Mouse (Mus musculus): ENCODE measurements around the gene Dusp15. TPM values are rescaled to one million over a fixed set of nuclear protein-coding genes. Genes with fewer than 3 reads are reported as not detected.

Dusp15 gene
- total RNA-seq (2021): 10 to 100 TPM; 17.8 to 23.4 TPM

- intact Hi-C loops (cut with DNase I): no loop called here
- peak; percentile 63 to 66 for DNase-seq (ENCODE audit: low spot score in 2 of 2)
Measured at GRCm38 (mm10) chr2:152951065-152951849, at the start of gene Dusp15. Gene Dusp15 (minus strand): TSS chr2:152951698.

- DNase-seq (ENCODE audit: low spot score in 2 of 2): no peak
- intact Hi-C loops (cut with DNase I): no loop called here
Measured at GRCm38 (mm10) chr2:152997046-152997445, 45.5 kb upstream of the Dusp15 start.

- intact Hi-C loops (cut with DNase I): no loop called here
- no peak for DNase-seq (ENCODE audit: low spot score in 2 of 2)
Measured at GRCm38 (mm10) chr2:152991529-152991928, 40.0 kb upstream of the Dusp15 start.

- intact Hi-C loops (cut with DNase I): no loop called here
- DNase-seq (ENCODE audit: low spot score in 2 of 2): peak in 1 of 2 experiments; percentile 16
Measured at GRCm38 (mm10) chr2:152985582-152985981, 34.1 kb upstream of the Dusp15 start.

GRCm38 (mm10) chr2:152976991-152977390 is 25.5 kb upstream of the Dusp15 start:
- intact Hi-C loops (cut with DNase I): no loop called here
- no peak for DNase-seq (ENCODE audit: low spot score in 2 of 2)

- DNase-seq (ENCODE audit: low spot score in 2 of 2): no peak
- intact Hi-C loops (cut with DNase I): no loop called here
Measured at GRCm38 (mm10) chr2:152965555-152965954, 14.1 kb upstream of the Dusp15 start.

GRCm38 (mm10) chr2:152962091-152962793 is 10.7 kb upstream of the Dusp15 start, which contains the start of gene Ttll9:
Gene Ttll9 (plus strand): TSS chr2:152962485.
- peak; percentile 90 to 92 for DNase-seq (ENCODE audit: low spot score in 2 of 2)
- intact Hi-C loops (cut with DNase I): loop anchor here (5.0 kb wide), 1 partner anchor 50 kb away; no protein-coding TSS in a partner anchor

GRCm38 (mm10) chr2:152958116-152958515 is 6.6 kb upstream of the Dusp15 start:
- intact Hi-C loops (cut with DNase I): no loop called here
- DNase-seq (ENCODE audit: low spot score in 2 of 2): no peak

- DNase-seq (ENCODE audit: low spot score in 2 of 2): no peak
- intact Hi-C loops (cut with DNase I): no loop called here
Measured at GRCm38 (mm10) chr2:152951850-152952720, 587 bp upstream of the Dusp15 start.

- DNase-seq (ENCODE audit: low spot score in 2 of 2): no peak
- intact Hi-C loops (cut with DNase I): no loop called here
Measured at GRCm38 (mm10) chr2:152950358-152951064, 987 bp downstream of the Dusp15 start.

- no peak for DNase-seq (ENCODE audit: low spot score in 2 of 2)
- intact Hi-C loops (cut with DNase I): no loop called here
Measured at GRCm38 (mm10) chr2:152948438-152949020, 3.0 kb downstream of the Dusp15 start.

GRCm38 (mm10) chr2:152947098-152947497 is 4.4 kb downstream of the Dusp15 start:
- intact Hi-C loops (cut with DNase I): no loop called here
- DNase-seq (ENCODE audit: low spot score in 2 of 2): no peak

GRCm38 (mm10) chr2:152944013-152944412 is 7.5 kb downstream of the Dusp15 start:
- intact Hi-C loops (cut with DNase I): no loop called here
- DNase-seq (ENCODE audit: low spot score in 2 of 2): no peak

GRCm38 (mm10) chr2:152943568-152943967 is 7.9 kb downstream of the Dusp15 start:
- no peak for DNase-seq (ENCODE audit: low spot score in 2 of 2)
- intact Hi-C loops (cut with DNase I): no loop called here

GRCm38 (mm10) chr2:152942898-152943515 is 8.5 kb downstream of the Dusp15 start:
- intact Hi-C loops (cut with DNase I): no loop called here
- DNase-seq (ENCODE audit: low spot score in 2 of 2): no peak

GRCm38 (mm10) chr2:152941776-152942175 is 9.7 kb downstream of the Dusp15 start:
- intact Hi-C loops (cut with DNase I): no loop called here
- DNase-seq (ENCODE audit: low spot score in 2 of 2): no peak

GRCm38 (mm10) chr2:152941106-152941505 is 10.4 kb downstream of the Dusp15 start:
- intact Hi-C loops (cut with DNase I): no loop called here
- DNase-seq (ENCODE audit: low spot score in 2 of 2): no peak

GRCm38 (mm10) chr2:152939846-152940245 is 11.7 kb downstream of the Dusp15 start:
- peak in 1 of 2 experiments; percentile 46 for DNase-seq (ENCODE audit: low spot score in 2 of 2)
- intact Hi-C loops (cut with DNase I): no loop called here

All from left cerebral cortex, postnatal 25 days (tissue).